Mouse (Mus musculus): ENCODE measurements around the gene Ogfod3. TPM values are rescaled to one million over a fixed set of nuclear protein-coding genes. Genes with fewer than 3 reads are reported as not detected.

Gene Ogfod3
- polyA plus RNA-seq, 1 experiment from 2014 or later: 34.1 TPM

- H3K4me3 ChIP-seq (ENCODE audit: control insufficient read depth in 1 of 2, insufficient read depth in 1 of 2, low read depth in 1 of 2, low read length in 2 of 2): no peak overlapping the region
- peaks cover 17 to 39% of the 10 kb centered on the region in 2 experiments for H3K4me1 ChIP-seq (ENCODE audit: control insufficient read depth in 2 of 2, insufficient read depth in 2 of 2, low read length in 2 of 2)
- H3K36me3 ChIP-seq (ENCODE audit: control insufficient read depth, insufficient read depth, low read length): no peaks in the 10 kb centered on the region
- peak overlapping the region; percentile 50 to 63 for H3K27ac ChIP-seq (replicated peaks in 1 of 2; ENCODE audit: control insufficient read depth in 1 of 2, insufficient read depth in 1 of 2, low read depth in 2 of 2, low read length in 2 of 2)
- 13% methylated on average over 4 of the region's 4 CpGs for WGBS
- no peaks in the 10 kb centered on the region for H3K27me3 ChIP-seq (ENCODE audit: control insufficient read depth, insufficient read depth, low read length)
- no peaks in the 10 kb centered on the region for H3K9me3 ChIP-seq (ENCODE audit: control insufficient read depth, low read length)
- no peak overlapping the region; the same call in 1 of the 2 replicates for H3K9ac ChIP-seq (ENCODE audit: low read length)
- no peak for ATAC-seq (ENCODE audit: insufficient number of reproducible peaks, insufficient read depth, low FRiP score, low read depth)
- H3K4me2 ChIP-seq (ENCODE audit: low read length): no peak overlapping the region
These were observed 28.2 kb upstream of the Ogfod3 start for GRCm38 (mm10) chr11:121232706-121233105.

DNA sequence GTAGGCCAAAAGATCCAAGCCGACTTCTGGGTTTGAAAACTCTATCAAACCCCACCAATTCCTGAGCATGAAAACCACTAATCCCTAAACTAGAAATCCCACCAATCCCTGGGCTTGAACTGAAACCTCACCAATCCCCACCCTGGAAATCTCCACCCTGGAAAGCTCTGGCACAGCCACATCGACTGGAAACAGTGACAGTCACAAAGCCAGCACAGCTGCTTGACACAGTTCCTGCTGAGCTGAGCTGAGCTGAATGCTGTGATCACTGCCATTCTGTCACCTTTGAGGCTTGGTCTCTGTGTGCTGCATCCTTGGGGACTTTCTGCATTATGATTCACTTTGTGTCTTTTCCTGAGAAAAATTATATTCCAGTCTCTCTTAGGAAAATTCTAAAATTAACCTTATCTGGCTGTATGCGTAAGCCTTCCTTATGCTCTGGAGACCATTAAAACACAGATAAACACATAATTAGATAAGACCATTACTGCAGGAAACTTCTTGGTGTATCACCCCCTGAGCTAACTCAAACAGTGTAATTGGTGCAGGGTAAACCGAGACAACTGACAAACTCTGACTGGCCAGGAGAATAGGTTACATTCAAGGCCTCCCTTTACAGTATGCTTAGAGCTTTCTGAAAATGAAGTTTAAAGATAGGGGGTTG lies 27.2 kb upstream of the Ogfod3 start:
- no peaks in the 10 kb centered on the region for H3K27me3 ChIP-seq (ENCODE audit: control insufficient read depth, insufficient read depth, low read length)
- H3K4me2 ChIP-seq (ENCODE audit: low read length): no peak overlapping the region
- ATAC-seq (ENCODE audit: insufficient number of reproducible peaks, insufficient read depth, low FRiP score, low read depth): no peak
- 26% methylated on average over 4 of the region's 4 CpGs for WGBS
- H3K4me1 ChIP-seq (ENCODE audit: control insufficient read depth in 2 of 2, insufficient read depth in 2 of 2, low read length in 2 of 2): peaks cover 17 to 43% of the 10 kb centered on the region in 2 experiments
- H3K9me3 ChIP-seq (ENCODE audit: control insufficient read depth, low read length): no peaks in the 10 kb centered on the region
- H3K27ac ChIP-seq (replicated peaks in 1 of 2; ENCODE audit: control insufficient read depth in 1 of 2, insufficient read depth in 1 of 2, low read depth in 2 of 2, low read length in 2 of 2): peak overlapping the region; percentile 62 to 75
- H3K36me3 ChIP-seq (ENCODE audit: control insufficient read depth, insufficient read depth, low read length): peaks cover 7% of the 10 kb centered on the region
- no peak overlapping the region for H3K4me3 ChIP-seq (ENCODE audit: control insufficient read depth in 1 of 2, insufficient read depth in 1 of 2, low read depth in 1 of 2, low read length in 2 of 2)
- H3K9ac ChIP-seq (ENCODE audit: low read length): peak overlapping the region; percentile 19; the same call in 1 of the 2 replicates

DNA sequence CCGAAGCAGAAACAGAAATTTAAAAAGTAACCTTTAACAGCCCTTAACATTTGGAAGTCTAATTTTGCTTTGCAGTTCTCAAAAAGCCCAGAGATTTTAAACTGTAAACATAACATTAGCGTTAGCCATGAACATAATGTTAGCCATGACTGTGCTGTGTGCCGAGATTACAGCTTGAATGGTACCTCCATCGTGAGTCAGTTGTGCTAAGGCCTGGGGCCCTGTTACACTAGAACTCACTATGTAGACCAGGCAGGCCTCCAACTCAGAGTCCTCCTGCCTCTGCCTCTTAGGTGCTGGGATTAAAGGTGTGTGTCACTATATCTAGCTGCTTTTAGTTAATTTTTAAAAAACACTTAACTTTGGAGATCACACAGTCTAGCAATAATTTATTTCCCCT lies 26.7 kb upstream of the Ogfod3 start:
- H3K9ac ChIP-seq (ENCODE audit: low read length): no peak overlapping the region
- no peaks in the 10 kb centered on the region for H3K9me3 ChIP-seq (ENCODE audit: control insufficient read depth, low read length)
- 78% methylated on average over 4 of the region's 4 CpGs for WGBS
- no peaks in the 10 kb centered on the region for H3K27me3 ChIP-seq (ENCODE audit: control insufficient read depth, insufficient read depth, low read length)
- peaks cover 17 to 41% of the 10 kb centered on the region in 2 experiments for H3K4me1 ChIP-seq (ENCODE audit: control insufficient read depth in 2 of 2, insufficient read depth in 2 of 2, low read length in 2 of 2)
- peaks cover 13% of the 10 kb centered on the region for H3K36me3 ChIP-seq (ENCODE audit: control insufficient read depth, insufficient read depth, low read length)
- ATAC-seq (ENCODE audit: insufficient number of reproducible peaks, insufficient read depth, low FRiP score, low read depth): no peak
- no peak overlapping the region for H3K4me2 ChIP-seq (ENCODE audit: low read length)
- no peak overlapping the region for H3K4me3 ChIP-seq (ENCODE audit: control insufficient read depth in 1 of 2, insufficient read depth in 1 of 2, low read depth in 1 of 2, low read length in 2 of 2)
- H3K27ac ChIP-seq (replicated peaks in 1 of 2; ENCODE audit: control insufficient read depth in 1 of 2, insufficient read depth in 1 of 2, low read depth in 2 of 2, low read length in 2 of 2): peak overlapping the region; percentile 62 to 75

GRCm38 (mm10) chr11:121229018-121229439 lies 24.5 kb upstream of the Ogfod3 start, which contains the start of gene Cybc1:
TSS of gene Cybc1 (minus strand) at chr11:121229322.
- H3K4me1 ChIP-seq (ENCODE audit: control insufficient read depth in 2 of 2, insufficient read depth in 2 of 2, low read length in 2 of 2): peaks cover 17 to 36% of the 10 kb centered on the region in 2 experiments
- peak; percentile 81 for ATAC-seq (ENCODE audit: insufficient number of reproducible peaks, insufficient read depth, low FRiP score, low read depth)
- H3K27me3 ChIP-seq (ENCODE audit: control insufficient read depth, insufficient read depth, low read length): no peaks in the 10 kb centered on the region
- under 1% methylated on average over 23 of the region's 23 CpGs for WGBS
- no peaks in the 10 kb centered on the region for H3K9me3 ChIP-seq (ENCODE audit: control insufficient read depth, low read length)
- H3K4me2 ChIP-seq (ENCODE audit: low read length): peak within 1 kb of the TSS; percentile 77
- H3K4me3 ChIP-seq (ENCODE audit: control insufficient read depth in 1 of 2, insufficient read depth in 1 of 2, low read depth in 1 of 2, low read length in 2 of 2): peak within 1 kb of the TSS; percentile 69 to 93
- H3K9ac ChIP-seq (ENCODE audit: low read length): peak within 1 kb of the TSS; percentile 81
- H3K36me3 ChIP-seq (ENCODE audit: control insufficient read depth, insufficient read depth, low read length): peaks cover 34% of the 10 kb centered on the region
- peak within 1 kb of the TSS; percentile 79 to 88 for H3K27ac ChIP-seq (replicated peaks in 1 of 2; ENCODE audit: control insufficient read depth in 1 of 2, insufficient read depth in 1 of 2, low read depth in 2 of 2, low read length in 2 of 2)

DNA sequence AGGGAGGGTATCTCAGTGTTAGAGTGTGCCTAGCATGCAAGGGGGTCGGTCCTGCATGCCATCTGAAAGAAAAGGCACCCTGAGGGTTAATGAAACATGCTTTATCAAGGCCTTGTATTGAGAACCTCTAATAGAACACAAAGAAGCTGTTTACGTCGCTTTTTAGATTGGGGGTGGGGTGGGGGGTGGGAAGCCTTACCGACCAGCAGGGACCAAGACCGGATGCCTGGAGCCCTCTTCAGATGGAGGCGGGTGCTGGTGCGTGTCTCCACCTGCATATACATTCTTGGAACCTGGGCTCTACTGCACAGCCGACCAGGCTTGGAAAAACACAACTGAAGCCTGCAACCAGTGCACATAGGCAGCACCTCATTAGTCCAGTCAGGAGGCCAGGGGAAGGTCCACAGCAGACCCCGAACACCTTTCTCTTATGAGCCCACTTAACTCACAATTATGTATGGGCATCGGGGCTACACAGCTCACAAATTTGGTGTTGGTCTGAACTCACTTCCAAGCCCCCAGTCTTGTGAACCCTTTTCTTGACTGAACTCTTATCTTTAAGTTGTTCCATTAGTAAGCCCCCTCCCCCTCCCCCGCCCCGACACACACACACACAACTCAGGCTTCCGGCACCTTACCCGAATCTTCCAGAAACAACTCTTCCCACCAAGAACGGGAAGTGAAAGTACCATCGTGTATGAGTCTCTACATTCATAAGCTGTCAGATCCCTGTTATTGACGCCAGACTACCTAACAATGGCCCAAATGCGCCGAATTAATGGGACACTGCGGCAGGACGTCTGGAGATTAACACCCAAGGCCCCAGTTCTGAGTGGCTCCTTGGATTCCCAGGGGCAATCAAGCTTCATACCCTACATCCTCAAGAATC lies 23.9 kb upstream of the Ogfod3 start:
- 19% methylated on average over 21 of the region's 21 CpGs for WGBS
- Histone ChIP-seq H3K4me1 (ENCODE audit: control insufficient read depth in 2 of 2, insufficient read depth in 2 of 2, low read length in 2 of 2) (peaks cover 17 to 36% of the 10 kb centered on the region in 2 experiments), H3K36me3 (ENCODE audit: control insufficient read depth, insufficient read depth, low read length) (peaks cover 41% of the 10 kb centered on the region), H3K9me3 (ENCODE audit: control insufficient read depth, low read length) (no peaks in the 10 kb centered on the region), H3K4me3 (ENCODE audit: control insufficient read depth in 1 of 2, insufficient read depth in 1 of 2, low read depth in 1 of 2, low read length in 2 of 2) (peak overlapping the region; percentile 69 to 93), H3K27me3 (ENCODE audit: control insufficient read depth, insufficient read depth, low read length) (no peaks in the 10 kb centered on the region), H3K27ac (replicated peaks in 1 of 2; ENCODE audit: control insufficient read depth in 1 of 2, insufficient read depth in 1 of 2, low read depth in 2 of 2, low read length in 2 of 2) (peak overlapping the region; percentile 79 to 88), H3K9ac (ENCODE audit: low read length) (peak overlapping the region; percentile 81), H3K4me2 (ENCODE audit: low read length) (peak overlapping the region; percentile 77)
- no peak for ATAC-seq (ENCODE audit: insufficient number of reproducible peaks, insufficient read depth, low FRiP score, low read depth)

DNA sequence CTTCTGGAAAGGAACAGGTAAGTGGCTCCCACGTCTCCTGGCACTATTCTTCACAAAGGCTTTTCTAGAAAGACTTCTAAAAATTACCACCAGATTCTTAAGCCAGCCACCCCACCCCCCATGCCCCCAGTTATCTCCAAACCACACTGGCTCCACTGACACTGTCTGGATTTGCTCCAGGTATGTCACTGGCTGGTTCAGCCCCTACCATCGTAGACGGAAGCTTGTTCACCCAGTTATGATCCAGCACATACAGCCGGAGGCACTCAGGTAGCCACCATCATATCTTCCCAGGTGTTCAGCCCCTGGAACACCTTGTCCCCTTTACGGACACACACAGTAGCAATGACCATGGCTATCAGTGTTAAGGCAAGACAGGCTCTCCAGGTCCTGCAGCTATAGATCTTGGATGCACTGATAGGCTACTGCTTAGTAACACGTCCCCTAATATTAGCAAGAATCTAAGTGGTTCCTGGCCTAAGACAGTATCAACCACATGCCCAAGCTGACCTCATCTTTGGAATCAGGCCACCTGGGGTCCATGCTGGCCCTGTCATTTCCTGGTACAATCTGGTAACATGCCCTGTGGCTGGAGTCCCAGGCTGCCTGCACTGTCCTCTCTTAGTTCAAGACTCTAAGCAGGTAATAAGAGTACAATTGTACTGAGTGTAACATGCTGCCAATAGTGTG lies 17.0 kb upstream of the Ogfod3 start:
- Histone ChIP-seq H3K27ac (replicated peaks in 1 of 2; ENCODE audit: control insufficient read depth in 1 of 2, insufficient read depth in 1 of 2, low read depth in 2 of 2, low read length in 2 of 2) (0 out of 4 replicates have a peak overlapping the region, but pooled peaks of 1 of the 2 experiments have one; percentile 19), H3K9me3 (ENCODE audit: control insufficient read depth, low read length) (no peaks in the 10 kb centered on the region), H3K36me3 (ENCODE audit: control insufficient read depth, insufficient read depth, low read length) (peaks cover 95% of the 10 kb centered on the region), H3K9ac (ENCODE audit: low read length) (no peak overlapping the region), H3K27me3 (ENCODE audit: control insufficient read depth, insufficient read depth, low read length) (no peaks in the 10 kb centered on the region), H3K4me1 (ENCODE audit: control insufficient read depth in 2 of 2, insufficient read depth in 2 of 2, low read length in 2 of 2) (peaks cover 3 to 12% of the 10 kb centered on the region in 2 experiments; a peak in 2 of 4 replicates), H3K4me2 (ENCODE audit: low read length) (no peak overlapping the region), H3K4me3 (ENCODE audit: control insufficient read depth in 1 of 2, insufficient read depth in 1 of 2, low read depth in 1 of 2, low read length in 2 of 2) (no peak overlapping the region)
- no peak for ATAC-seq (ENCODE audit: insufficient number of reproducible peaks, insufficient read depth, low FRiP score, low read depth)
- 66% methylated on average over 6 of the region's 6 CpGs for WGBS

- Histone ChIP-seq H3K27ac (replicated peaks in 1 of 2; ENCODE audit: control insufficient read depth in 1 of 2, insufficient read depth in 1 of 2, low read depth in 2 of 2, low read length in 2 of 2) (no peak overlapping the region), H3K27me3 (ENCODE audit: control insufficient read depth, insufficient read depth, low read length) (no peaks in the 10 kb centered on the region), H3K36me3 (ENCODE audit: control insufficient read depth, insufficient read depth, low read length) (peaks cover 91% of the 10 kb centered on the region), H3K9ac (ENCODE audit: low read length) (no peak overlapping the region), H3K4me1 (ENCODE audit: control insufficient read depth in 2 of 2, insufficient read depth in 2 of 2, low read length in 2 of 2) (peaks cover 3 to 12% of the 10 kb centered on the region in 2 experiments; a peak in 2 of 4 replicates), H3K9me3 (ENCODE audit: control insufficient read depth, low read length) (no peaks in the 10 kb centered on the region), H3K4me3 (ENCODE audit: control insufficient read depth in 1 of 2, insufficient read depth in 1 of 2, low read depth in 1 of 2, low read length in 2 of 2) (no peak overlapping the region), H3K4me2 (ENCODE audit: low read length) (no peak overlapping the region)
- no peak for ATAC-seq (ENCODE audit: insufficient number of reproducible peaks, insufficient read depth, low FRiP score, low read depth)
- 86% methylated on average over 5 of the region's 5 CpGs for WGBS
These were observed 16.3 kb upstream of the Ogfod3 start for GRCm38 (mm10) chr11:121220771-121221170.

All from heart, embryonic 14.5 days (tissue).